Mouse (Mus musculus): ENCODE measurements around the gene Mafb.

Mafb gene

DNA sequence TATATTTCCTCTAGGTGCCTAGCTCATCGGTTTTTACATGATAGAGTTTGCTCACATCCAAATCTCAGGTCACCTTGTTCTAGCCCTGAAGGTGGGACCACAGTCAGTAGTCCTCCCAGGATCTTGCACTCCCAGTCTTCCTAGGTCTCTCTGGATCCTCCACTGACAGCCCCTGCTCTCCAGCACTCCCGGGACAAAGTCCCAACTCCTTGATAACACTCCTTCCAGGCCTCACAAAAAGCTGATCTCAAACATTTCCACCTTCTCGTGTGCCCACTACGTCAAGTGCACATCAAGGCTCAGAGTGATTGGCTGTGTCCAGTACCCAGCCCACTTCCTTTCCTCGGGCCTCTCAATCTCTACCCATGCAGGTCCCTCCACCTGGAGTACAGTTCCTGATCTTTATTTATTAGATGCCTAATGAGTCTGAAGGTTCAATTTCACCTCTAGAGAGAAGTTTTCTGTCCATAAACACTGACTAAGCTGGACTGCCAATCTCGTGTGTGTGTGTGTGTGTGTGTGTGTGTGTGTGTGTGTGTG lies 41.7 kb downstream of the Mafb start:
- DNase-seq (ENCODE audit: low read depth, low spot score): no peak
- H3K27me3 ChIP-seq (ENCODE audit: control insufficient read depth, insufficient read depth, low read length, poor library complexity, severe bottlenecking): no peaks in the 10 kb centered on the region
- H3K36me3 ChIP-seq (ENCODE audit: control insufficient read depth, insufficient read depth, low read length, poor library complexity, severe bottlenecking): no peaks in the 10 kb centered on the region

DNA sequence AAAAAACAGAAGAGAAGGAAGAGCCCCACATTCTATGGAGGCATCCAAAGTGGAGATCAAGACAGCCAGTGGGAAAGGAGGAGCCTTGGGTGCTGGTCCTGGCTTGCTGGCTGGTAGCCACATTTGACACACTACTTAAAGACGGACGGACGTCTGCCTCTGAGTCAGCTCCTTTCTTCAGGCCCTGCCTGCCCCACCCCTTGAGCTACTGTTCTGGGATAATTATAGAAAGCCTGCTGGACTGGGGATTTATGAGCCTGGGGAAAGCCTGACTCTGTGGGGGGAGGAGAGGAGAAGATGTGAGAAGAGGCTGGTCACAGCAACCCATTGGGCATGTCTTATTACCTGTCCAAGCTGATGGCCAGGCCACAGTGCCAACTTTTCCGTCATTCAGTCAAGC lies 45.0 kb downstream of the Mafb start:
- no peak for DNase-seq (ENCODE audit: low read depth, low spot score)
- Histone ChIP-seq H3K27me3 (ENCODE audit: control insufficient read depth, insufficient read depth, low read length, poor library complexity, severe bottlenecking) (no peaks in the 10 kb centered on the region), H3K36me3 (ENCODE audit: control insufficient read depth, insufficient read depth, low read length, poor library complexity, severe bottlenecking) (no peaks in the 10 kb centered on the region)

DNA sequence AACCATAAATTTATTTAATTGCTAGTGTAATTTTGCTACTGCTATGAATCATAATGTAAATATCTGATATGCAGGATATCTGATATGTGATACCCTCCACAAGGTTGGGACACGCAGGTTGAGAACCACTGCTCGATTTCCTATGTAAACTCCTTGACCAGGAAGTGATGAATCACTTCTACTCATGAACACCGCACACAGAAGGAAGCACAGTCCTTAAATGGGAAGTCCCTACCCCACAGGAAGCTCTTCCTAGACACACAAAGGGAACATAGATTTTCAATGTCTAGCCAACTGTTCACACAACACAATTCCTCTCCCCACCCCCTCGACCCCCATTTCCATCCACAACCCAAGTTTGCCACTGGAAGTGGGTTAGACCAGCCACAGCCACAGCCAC lies 48.6 kb downstream of the Mafb start:
- no peak for DNase-seq (ENCODE audit: low read depth, low spot score)
- Histone ChIP-seq H3K36me3 (ENCODE audit: control insufficient read depth, insufficient read depth, low read length, poor library complexity, severe bottlenecking) (no peaks in the 10 kb centered on the region), H3K27me3 (ENCODE audit: control insufficient read depth, insufficient read depth, low read length, poor library complexity, severe bottlenecking) (no peaks in the 10 kb centered on the region)
